Mouse (Mus musculus) stomach, postnatal 0 days (tissue): ENCODE data around the gene Kalrn.

Experiments used
- CTCF ChIP-seq: IDR thresholded peaks from 2 replicates; pipeline ENCODE4 v1.5.1; 2016; ENCODE audit warnings: antibody characterized with exemption, low read depth, mild to moderate bottlenecking, moderate library complexity
- EP300 ChIP-seq: optimal IDR thresholded peaks from 2 replicates; pipeline ENCODE3; 2016; ENCODE audit warnings: antibody characterized with exemption

DNA sequence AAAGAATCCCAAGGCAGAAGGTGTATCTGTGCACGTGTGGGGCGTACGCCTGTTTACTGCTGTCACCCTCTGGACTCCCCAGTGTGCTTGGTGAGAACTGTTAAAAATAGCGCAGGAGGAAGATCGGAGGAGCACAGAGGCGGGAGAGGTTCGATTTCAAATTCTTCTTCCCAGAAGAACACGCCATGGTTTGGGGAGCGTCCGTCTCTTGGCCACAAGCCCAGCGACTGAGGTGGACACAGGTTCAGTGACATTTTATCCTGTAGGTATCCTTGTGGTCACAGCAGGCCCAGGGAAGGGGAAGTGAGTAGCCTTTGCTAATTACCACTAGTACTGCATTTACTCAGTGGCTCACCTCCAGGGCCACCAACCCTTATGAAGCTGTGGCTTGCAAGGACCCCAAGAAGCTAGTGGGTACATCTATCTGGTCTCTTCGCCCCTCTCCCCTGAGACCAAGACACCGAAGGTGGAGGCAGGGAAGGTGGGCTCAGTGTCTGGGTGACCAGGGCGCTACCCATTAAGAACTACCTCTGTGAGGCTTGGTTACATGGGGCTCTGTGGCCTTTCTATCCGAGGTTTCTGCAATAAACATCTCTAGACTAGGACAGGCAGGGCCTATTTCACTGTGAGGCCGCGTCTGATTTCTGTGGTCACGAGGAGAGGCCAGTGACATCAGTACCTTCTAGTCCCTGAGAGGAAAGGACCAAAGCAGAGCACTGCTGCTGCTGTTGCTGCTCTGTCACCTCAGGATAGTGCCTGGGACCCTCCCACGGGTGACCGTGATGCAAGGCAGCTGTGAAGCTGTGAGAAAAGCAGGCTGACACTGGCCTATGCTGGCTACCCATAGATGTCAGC lies 561.1 kb downstream of the Kalrn start:
- TF ChIP-seq CTCF (no peak), EP300 (no peak)
